Mouse (Mus musculus): ENCODE results near the gene St3gal2. TPM values are rescaled to one million over a fixed set of nuclear protein-coding genes. Genes with fewer than 3 reads are reported as not detected.
"Not testable (repeated sequence)": the region's sequence is repeated elsewhere in the genome, so short reads cannot be mapped to it uniquely, and the experiment has no call there.

The St3gal2 gene
- polyA plus RNA-seq, 2 experiments: 19.2 to 29.9 TPM

DNA sequence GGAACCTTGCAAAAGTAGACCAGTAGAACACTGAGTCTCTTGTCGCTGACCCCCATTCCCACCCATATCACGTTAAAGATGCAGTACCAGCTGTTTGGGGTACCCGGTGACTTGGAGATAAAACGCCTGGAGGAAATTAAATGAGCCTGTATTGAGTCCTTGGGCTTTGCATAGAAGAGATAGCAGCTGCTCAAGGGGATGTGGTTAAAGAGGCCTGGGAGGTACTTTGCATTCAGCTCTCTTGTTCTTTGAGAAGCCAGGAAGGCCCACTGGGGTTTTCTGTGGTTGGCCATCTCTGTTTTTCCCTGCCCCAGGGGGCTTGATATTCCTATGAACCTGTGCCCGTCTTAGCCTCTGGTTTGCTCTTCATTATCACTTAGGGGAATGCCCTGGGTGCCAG, 9.3 kb downstream of the St3gal2 start:
- ATAC-seq (ENCODE audit: low FRiP score, low read depth) (no peak), DNase-seq (ENCODE audit: low spot score) (no peak)
- no peak for TF ChIP-seq POLR2A (IDR thresholded peaks at IDR 0.05; ENCODE audit: borderline replicate concordance, extremely low read depth, insufficient read depth, insufficient read length)
- H3K9me3 ChIP-seq (ENCODE audit: control insufficient read depth, low read length): no peaks in the 10 kb centered on the region
- peaks cover 9% of the 10 kb centered on the region for H3K4me1 ChIP-seq (ENCODE audit: control insufficient read depth, insufficient read depth, low read length)
- no peak overlapping the region for H3K9ac ChIP-seq (ENCODE audit: low read depth, low read length, severe bottlenecking)
- H3K4me2 ChIP-seq (replicated peaks; ENCODE audit: low read depth, low read length, severe bottlenecking): no peak overlapping the region
- WGBS: 72% methylated on average over 5 of the region's 5 CpGs
- no peak overlapping the region for H3K4me3 ChIP-seq (replicated peaks; ENCODE audit: low read length)
- H3K36me3 ChIP-seq (ENCODE audit: control insufficient read depth, insufficient read depth, low read length): peaks cover 3% of the 10 kb centered on the region; the same call in 1 of the 2 replicates
- no peaks in the 10 kb centered on the region for H3K27me3 ChIP-seq (ENCODE audit: control insufficient read depth, insufficient read depth, low read length)
- H3K27ac ChIP-seq (replicated peaks; ENCODE audit: low read depth, low read length): no peak overlapping the region

DNA sequence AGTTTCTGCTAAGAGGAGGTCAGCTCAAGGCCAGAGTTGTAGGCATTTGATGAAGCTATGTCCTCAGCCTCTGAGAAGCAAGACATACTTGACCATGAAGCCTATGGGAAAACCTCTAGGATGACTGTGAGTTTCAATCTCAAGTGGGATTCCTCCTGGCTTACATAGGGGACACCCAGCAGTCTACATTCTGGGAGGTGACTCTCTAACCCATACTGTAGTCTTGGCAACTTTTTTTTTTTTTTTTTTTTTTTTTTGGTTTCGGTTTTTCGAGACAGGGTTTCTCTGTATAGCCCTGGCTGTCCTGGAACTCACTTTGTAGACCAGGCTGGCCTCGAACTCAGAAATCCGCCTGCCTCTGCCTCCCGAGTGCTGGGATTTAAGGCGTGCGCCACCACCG, 9.9 kb downstream of the St3gal2 start:
- not testable (repeated sequence) for DNase-seq (ENCODE audit: low spot score); H3K27me3 ChIP-seq (ENCODE audit: control insufficient read depth, insufficient read depth, low read length); ATAC-seq (ENCODE audit: low FRiP score, low read depth); H3K36me3 ChIP-seq (ENCODE audit: control insufficient read depth, insufficient read depth, low read length); H3K4me1 ChIP-seq (ENCODE audit: control insufficient read depth, insufficient read depth, low read length); H3K9me3 ChIP-seq (ENCODE audit: control insufficient read depth, low read length); H3K27ac ChIP-seq (replicated peaks; ENCODE audit: low read depth, low read length); H3K4me2 ChIP-seq (replicated peaks; ENCODE audit: low read depth, low read length, severe bottlenecking); H3K4me3 ChIP-seq (replicated peaks; ENCODE audit: low read length); H3K9ac ChIP-seq (ENCODE audit: low read depth, low read length, severe bottlenecking)
- WGBS: 100% methylated on average over 6 of the region's 8 CpGs

DNA sequence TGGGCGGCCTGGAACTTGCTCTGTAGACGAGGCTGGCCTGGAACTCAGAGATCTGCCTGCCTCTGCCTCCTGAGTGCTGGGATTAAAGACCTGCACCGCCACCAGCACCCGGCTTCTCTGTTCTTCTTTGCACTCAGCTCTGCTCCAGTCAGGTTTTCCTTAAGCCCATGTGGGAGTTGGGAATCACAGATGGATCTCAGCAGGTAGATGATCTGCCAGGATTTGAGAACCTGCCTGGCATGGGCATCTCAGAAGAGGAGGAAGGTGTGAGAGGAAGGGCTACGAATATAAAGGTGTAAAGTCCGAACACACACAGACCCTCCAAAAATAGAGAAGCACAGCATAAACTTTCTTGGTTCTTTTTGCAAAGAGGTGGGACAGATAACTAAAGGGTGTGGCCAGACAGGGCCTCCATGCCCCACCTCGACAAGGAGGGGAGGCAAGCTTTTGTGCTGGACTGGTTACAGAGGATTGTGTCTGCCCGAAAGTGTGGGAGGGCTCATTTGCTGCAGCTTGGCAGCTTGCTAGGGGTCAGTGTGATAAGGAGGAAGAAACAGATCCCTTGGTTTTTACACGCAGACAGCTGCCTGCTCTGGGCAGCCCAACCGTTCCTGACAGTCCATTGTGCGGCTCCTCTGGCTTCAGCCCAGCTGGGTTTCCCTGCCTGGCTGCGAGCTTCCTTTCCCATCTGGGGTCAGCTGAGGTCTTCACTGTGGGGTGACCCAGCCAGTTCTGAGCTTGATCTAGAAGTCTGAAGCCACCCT, 11.6 kb downstream of the St3gal2 start:
- WGBS: 71% methylated on average over 12 of the region's 12 CpGs
- H3K36me3 ChIP-seq (ENCODE audit: control insufficient read depth, insufficient read depth, low read length): peaks cover 3% of the 10 kb centered on the region; the same call in 1 of the 2 replicates
- DNase-seq (ENCODE audit: low spot score) (no peak), ATAC-seq (ENCODE audit: low FRiP score, low read depth) (no peak)
- no peak overlapping the region for H3K4me3 ChIP-seq (replicated peaks; ENCODE audit: low read length)
- H3K4me2 ChIP-seq (replicated peaks; ENCODE audit: low read depth, low read length, severe bottlenecking): no peak overlapping the region
- no peaks in the 10 kb centered on the region for H3K9me3 ChIP-seq (ENCODE audit: control insufficient read depth, low read length)
- no peak overlapping the region for H3K9ac ChIP-seq (ENCODE audit: low read depth, low read length, severe bottlenecking)
- TF ChIP-seq POLR2A (IDR thresholded peaks at IDR 0.05; ENCODE audit: borderline replicate concordance, extremely low read depth, insufficient read depth, insufficient read length): no peak
- H3K27ac ChIP-seq (replicated peaks; ENCODE audit: low read depth, low read length): no peak overlapping the region
- no peaks in the 10 kb centered on the region for H3K27me3 ChIP-seq (ENCODE audit: control insufficient read depth, insufficient read depth, low read length)
- peaks cover 6% of the 10 kb centered on the region for H3K4me1 ChIP-seq (ENCODE audit: control insufficient read depth, insufficient read depth, low read length)

DNA sequence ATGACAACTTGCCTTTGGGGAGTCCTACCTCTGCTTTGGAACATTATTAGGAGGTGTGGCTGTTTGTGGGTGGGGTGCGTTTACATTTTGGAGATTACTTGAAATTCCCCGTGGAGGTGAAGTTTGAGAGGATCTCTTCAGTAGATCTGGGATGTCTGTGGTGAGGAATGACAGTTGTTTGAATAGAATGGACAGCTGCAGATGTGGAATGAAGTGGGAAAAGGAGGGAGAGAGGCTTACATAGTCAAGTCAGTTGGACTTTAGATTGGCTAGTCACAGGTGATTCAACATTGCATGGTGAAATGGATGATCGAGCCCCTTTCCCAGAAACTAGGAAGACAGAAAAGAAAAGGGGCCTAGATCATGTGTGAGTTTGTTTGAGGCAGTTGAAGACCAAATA, 12.7 kb downstream of the St3gal2 start:
- WGBS: 84% methylated on average over 3 of the region's 3 CpGs
- ATAC-seq (ENCODE audit: low FRiP score, low read depth): no peak

DNA sequence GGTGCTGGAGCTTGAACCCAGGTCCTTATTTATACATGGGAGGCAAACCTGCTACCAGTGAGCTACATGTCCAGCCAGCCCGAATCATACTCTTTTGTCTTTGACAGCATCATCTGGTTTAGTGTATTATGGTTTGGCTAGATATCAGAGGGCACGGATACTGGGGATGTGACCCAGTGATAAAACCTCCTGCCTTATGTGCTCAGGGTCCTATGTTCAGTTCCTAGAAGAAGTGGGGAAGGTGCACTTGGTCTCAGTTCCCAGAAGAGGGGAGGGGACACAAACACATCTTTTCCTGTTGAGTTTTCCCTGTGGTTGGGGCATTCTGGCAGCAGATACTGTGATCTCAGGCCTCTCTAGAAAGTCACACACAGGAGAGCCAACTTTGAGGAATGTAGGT, 13.6 kb downstream of the St3gal2 start:
- Histone ChIP-seq H3K4me1 (ENCODE audit: control insufficient read depth, insufficient read depth, low read length) (no peaks in the 10 kb centered on the region; the same call in 1 of the 2 replicates), H3K36me3 (ENCODE audit: control insufficient read depth, insufficient read depth, low read length) (no peaks in the 10 kb centered on the region; the same call in 1 of the 2 replicates), H3K4me3 (replicated peaks; ENCODE audit: low read length) (no peak overlapping the region), H3K9me3 (ENCODE audit: control insufficient read depth, low read length) (no peaks in the 10 kb centered on the region), H3K9ac (ENCODE audit: low read depth, low read length, severe bottlenecking) (no peak overlapping the region), H3K27ac (replicated peaks; ENCODE audit: low read depth, low read length) (no peak overlapping the region), H3K4me2 (replicated peaks; ENCODE audit: low read depth, low read length, severe bottlenecking) (no peak overlapping the region), H3K27me3 (ENCODE audit: control insufficient read depth, insufficient read depth, low read length) (no peaks in the 10 kb centered on the region)
- TF ChIP-seq POLR2A (IDR thresholded peaks at IDR 0.05; ENCODE audit: borderline replicate concordance, extremely low read depth, insufficient read depth, insufficient read length): no peak
- no peak for ATAC-seq (ENCODE audit: low FRiP score, low read depth)
- 93% methylated on average over 2 of the region's 2 CpGs for WGBS
- no peak for DNase-seq (ENCODE audit: low spot score)

More for the DNA sequence above, 12.7 kb downstream of the St3gal2 start:
- TF ChIP-seq POLR2A (IDR thresholded peaks at IDR 0.05; ENCODE audit: borderline replicate concordance, extremely low read depth, insufficient read depth, insufficient read length): no peak
- H3K4me1 ChIP-seq (ENCODE audit: control insufficient read depth, insufficient read depth, low read length): no peaks in the 10 kb centered on the region; the same call in 1 of the 2 replicates
- DNase-seq (ENCODE audit: low spot score): no peak
- no peaks in the 10 kb centered on the region for H3K27me3 ChIP-seq (ENCODE audit: control insufficient read depth, insufficient read depth, low read length)
- H3K4me2 ChIP-seq (replicated peaks; ENCODE audit: low read depth, low read length, severe bottlenecking): no peak overlapping the region
- H3K9ac ChIP-seq (ENCODE audit: low read depth, low read length, severe bottlenecking): no peak overlapping the region
- no peaks in the 10 kb centered on the region for H3K9me3 ChIP-seq (ENCODE audit: control insufficient read depth, low read length)
- H3K27ac ChIP-seq (replicated peaks; ENCODE audit: low read depth, low read length): no peak overlapping the region
- H3K36me3 ChIP-seq (ENCODE audit: control insufficient read depth, insufficient read depth, low read length): no peaks in the 10 kb centered on the region; the same call in 1 of the 2 replicates
- H3K4me3 ChIP-seq (replicated peaks; ENCODE audit: low read length): no peak overlapping the region
